Mouse (Mus musculus): ENCODE data around the gene Dpp6.

DNA sequence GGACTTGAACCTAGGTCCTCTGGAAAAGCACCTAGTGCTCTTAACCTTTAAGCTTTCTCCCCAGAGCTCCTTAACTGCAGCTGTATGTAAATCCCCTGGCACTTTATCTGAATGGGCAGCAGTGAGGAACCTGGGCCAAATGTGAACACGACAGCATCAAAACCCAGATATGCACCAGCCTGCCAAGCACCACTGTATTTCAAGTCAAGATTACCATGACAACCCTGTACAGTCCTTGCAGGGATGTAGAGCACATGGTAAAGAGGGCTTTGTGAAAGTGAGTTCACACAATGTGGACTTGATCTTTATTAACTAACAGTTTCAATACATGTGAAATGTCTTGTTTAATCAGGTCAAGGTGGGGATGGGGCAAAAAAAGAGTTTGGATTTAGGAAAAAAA is 162.3 kb downstream of the Dpp6 start:
- no peak for TF ChIP-seq CTCF (IDR thresholded peaks at IDR 0.05; ENCODE audit: extremely low read depth, insufficient read depth, low read length)
- no peak for TF ChIP-seq POLR2A (IDR thresholded peaks at IDR 0.05; ENCODE audit: extremely low read depth, insufficient read depth, low read length)

All from cortical plate, adult 2 months (tissue).